ENCODE assay signal across 8 mouse cellular contexts in the genomic region with DNA sequence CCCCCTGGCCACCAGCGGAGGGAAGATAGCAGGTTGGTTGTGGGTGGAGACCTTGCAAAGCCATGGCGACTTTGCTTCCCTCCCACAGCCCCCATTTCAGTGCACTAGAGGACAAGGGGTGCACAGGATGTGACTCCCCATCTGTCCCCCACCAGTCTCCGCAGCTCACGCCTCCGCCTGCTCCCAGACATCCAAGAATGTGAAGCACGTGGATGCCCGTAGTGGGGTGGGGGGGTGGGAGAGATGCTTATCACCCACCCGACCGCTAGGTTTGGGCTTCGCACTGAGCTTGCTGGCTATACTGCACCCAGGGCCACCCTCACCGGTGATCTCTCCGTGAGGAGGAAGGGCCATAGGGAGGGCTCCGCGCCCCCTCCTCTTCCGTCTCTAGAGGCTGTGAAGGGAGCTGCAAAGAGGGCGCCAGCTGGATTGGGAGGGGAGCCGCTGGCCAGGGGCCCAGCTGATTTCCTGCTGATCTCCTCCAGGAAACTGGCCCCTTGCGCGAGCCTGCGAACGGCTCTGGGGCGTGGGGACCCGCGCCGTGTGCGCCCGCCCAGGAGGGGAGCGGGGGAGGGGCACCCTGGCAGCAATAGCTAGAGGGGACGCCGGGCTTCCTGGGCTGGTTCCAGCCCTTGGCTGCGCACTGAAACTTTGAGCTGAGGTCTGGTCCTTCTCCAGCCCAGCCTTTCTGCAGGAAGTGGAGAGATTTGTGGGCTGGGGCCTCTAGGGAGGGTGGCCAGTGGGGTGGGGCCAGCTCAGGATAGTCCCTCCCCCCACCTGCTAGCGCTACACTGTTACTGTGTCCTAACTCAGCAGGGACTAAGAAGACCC. TPM values are rescaled to one million over a fixed set of nuclear protein-coding genes. Genes with fewer than 3 reads are reported as not detected.
DNase-seq lines count a peak whose midpoint lies in the region; ATAC-seq lines count a peak whose summit lies in the region.

No protein-coding gene starts in this region.

- no peaks in the 10 kb centered on the region for H3K27me3 ChIP-seq in intestine, embryonic 14.5 days (replicated peaks; ENCODE audit: control insufficient read depth, insufficient read depth, low read length)
- H3K27me3 ChIP-seq in liver, embryonic 16.5 days (ENCODE audit: control insufficient read depth, insufficient read depth, low read depth, low read length): peaks cover 57% of the 10 kb centered on the region
- no peaks in the 10 kb centered on the region for H3K27me3 ChIP-seq in neural tube, embryonic 12.5 days (replicated peaks)

- WGBS in intestine, embryonic 14.5 days: 2% methylated on average over 32 of the region's 32 CpGs
- under 1% methylated on average over 31 of the region's 32 CpGs for WGBS in liver, embryonic 16.5 days (ENCODE audit: insufficient replicate concordance)
- under 1% methylated on average over 31 of the region's 32 CpGs for whole genome bisulfite sequencing in neural tube, embryonic 12.5 days

- H3K9ac ChIP-seq in intestine, embryonic 14.5 days (ENCODE audit: low read length): peak overlapping the region; percentile 58
- peak overlapping the region; percentile 39 for H3K9ac ChIP-seq in liver, embryonic 16.5 days (ENCODE audit: low read depth, low read length)
- H3K9ac ChIP-seq in neural tube, embryonic 12.5 days: peak overlapping the region; percentile 84

- ATAC-seq in intestine, embryonic 14.5 days (replicated peaks; ENCODE audit: low FRiP score, low TSS enrichment, low read depth): peak; percentile 83
- ATAC-seq in liver, embryonic 16.5 days (ENCODE audit: low read depth): peak; percentile 66
- ATAC-seq in neural tube, embryonic 12.5 days (ENCODE audit: low FRiP score, low read depth): peak; percentile 22

- peak overlapping the region; percentile 94 for H3K27ac ChIP-seq in intestine, embryonic 14.5 days (ENCODE audit: low read depth)
- peak overlapping the region; percentile 67 for H3K27ac ChIP-seq in liver, embryonic 16.5 days (ENCODE audit: low read length)
- peak overlapping the region; percentile 97 for H3K27ac ChIP-seq in neural tube, embryonic 12.5 days

- H3K4me1 ChIP-seq in intestine, embryonic 14.5 days (replicated peaks; ENCODE audit: control insufficient read depth, insufficient read depth, low read length): peaks cover 81% of the 10 kb centered on the region
- H3K4me1 ChIP-seq in liver, embryonic 16.5 days (ENCODE audit: control insufficient read depth, low read depth, low read length): peaks cover 58% of the 10 kb centered on the region
- peaks cover 85% of the 10 kb centered on the region for H3K4me1 ChIP-seq in neural tube, embryonic 12.5 days

- H3K9me3 ChIP-seq in intestine, embryonic 14.5 days (ENCODE audit: control insufficient read depth, low read length): no peaks in the 10 kb centered on the region
- no peaks in the 10 kb centered on the region for H3K9me3 ChIP-seq in liver, embryonic 16.5 days (replicated peaks; ENCODE audit: control insufficient read depth, low read length)
- no peaks in the 10 kb centered on the region for H3K9me3 ChIP-seq in neural tube, embryonic 12.5 days

- peak overlapping the region; percentile 69 for H3K4me3 ChIP-seq in intestine, embryonic 14.5 days (ENCODE audit: low read depth, low read length)
- peak overlapping the region; percentile 49 for H3K4me3 ChIP-seq in liver, embryonic 16.5 days (ENCODE audit: low read depth, low read length)
- peak overlapping the region; percentile 90 for H3K4me3 ChIP-seq in neural tube, embryonic 12.5 days

- H3K4me2 ChIP-seq in intestine, embryonic 14.5 days (ENCODE audit: low read length): peak overlapping the region; percentile 100
- H3K4me2 ChIP-seq in liver, embryonic 16.5 days (ENCODE audit: low read depth, low read length): peak overlapping the region; percentile 99
- H3K4me2 ChIP-seq in neural tube, embryonic 12.5 days (replicated peaks): peak overlapping the region; percentile 96

- H3K36me3 ChIP-seq in intestine, embryonic 14.5 days (ENCODE audit: control insufficient read depth, insufficient read depth, low read length): peaks cover 16% of the 10 kb centered on the region
- H3K36me3 ChIP-seq in liver, embryonic 16.5 days (ENCODE audit: control insufficient read depth, insufficient read depth): no peaks in the 10 kb centered on the region
- H3K36me3 ChIP-seq in neural tube, embryonic 12.5 days: peaks cover 7% of the 10 kb centered on the region

- DNase-seq in right cerebral cortex, postnatal 14 days: peak; percentile 71
- no peak for DNase-seq in right cerebral cortex, adult 2 months (ENCODE audit: low spot score in 2 of 2)
- peak; percentile 74 to 83 for DNase-seq in cerebellum, postnatal 10 days
- peak; percentile 79 to 89 for DNase-seq in gastrocnemius, postnatal 4 days (ENCODE audit: low spot score in 2 of 2)
- DNase-seq in intestine, embryonic 14.5 days (ENCODE audit: low spot score): peak; percentile 91
- DNase-seq in thymus, postnatal 4 days: peak; percentile 90

RNA-seq across cellular contexts. Expression of a gene that starts 19.4 kb away (rescaled TPM):
- total RNA-seq in gastrocnemius, postnatal 4 days (2021): under 1 TPM in 1 of 2 experiments, not detected in 1; 0.69 TPM
- 0.22 TPM in 1 of 2 replicates, not detected in the other for polyA plus RNA-seq in intestine, embryonic 14.5 days (2014; fragmentation: Nextera tagmentation; extraction: Ambion mirVana)
- polyA plus RNA-seq in liver, embryonic 16.5 days (2015; fragmentation: Nextera tagmentation; extraction: Ambion mirVana): 0.15 TPM in 1 of 2 replicates, not detected in the other
- 1.8 and 2.0 TPM in 2 replicates for polyA plus RNA-seq in neural tube, embryonic 12.5 days (2016; fragmentation: Nextera tagmentation; extraction: Ambion mirVana)

RNA-seq across cellular contexts. Expression of a gene that starts 35.8 kb away (rescaled TPM):
- total RNA-seq in gastrocnemius, postnatal 4 days (2021): 10 to 100 TPM; 44.6 to 45.9 TPM
- 42.4 and 43.6 TPM in 2 replicates for polyA plus RNA-seq in intestine, embryonic 14.5 days (2014; fragmentation: Nextera tagmentation; extraction: Ambion mirVana)
- polyA plus RNA-seq in liver, embryonic 16.5 days (2015; fragmentation: Nextera tagmentation; extraction: Ambion mirVana): 4.2 and 5.4 TPM in 2 replicates
- 51.1 and 52.5 TPM in 2 replicates for polyA plus RNA-seq in neural tube, embryonic 12.5 days (2016; fragmentation: Nextera tagmentation; extraction: Ambion mirVana)

RNA-seq across cellular contexts. Expression of a gene that starts 55.8 kb away (rescaled TPM):
- total RNA-seq in gastrocnemius, postnatal 4 days (2021): 1 to 10 TPM; 6.8 to 7.5 TPM
- 32.5 and 32.9 TPM in 2 replicates for polyA plus RNA-seq in intestine, embryonic 14.5 days (2014; fragmentation: Nextera tagmentation; extraction: Ambion mirVana)
- 52.7 and 57.3 TPM in 2 replicates for polyA plus RNA-seq in liver, embryonic 16.5 days (2015; fragmentation: Nextera tagmentation; extraction: Ambion mirVana)
- polyA plus RNA-seq in neural tube, embryonic 12.5 days (2016; fragmentation: Nextera tagmentation; extraction: Ambion mirVana): 18.4 and 19.2 TPM in 2 replicates

Comparison
In these comparisons a context has a peak if more than half of its experiments do, and no peak if none do; other contexts are left out.
1. DNase-seq: peak in right cerebral cortex, postnatal 14 days (single experiment), cerebellum, postnatal 10 days (2 of 2), gastrocnemius, postnatal 4 days (2 of 2), intestine, embryonic 14.5 days (single experiment) and thymus, postnatal 4 days (single experiment); none in right cerebral cortex, adult 2 months (0 of 2).
2. ATAC-seq: peak in every context shown above with its lines; median percentile 83 in intestine, embryonic 14.5 days; 66 in liver, embryonic 16.5 days; 22 in neural tube, embryonic 12.5 days.
3. Peak in every context shown above with its lines, with median percentiles within 50 percentile points of each other: H3K27ac ChIP-seq, H3K4me2 ChIP-seq, H3K4me3 ChIP-seq and H3K9ac ChIP-seq.